Mouse (Mus musculus): ENCODE measurements around the gene Magoh.

DNA sequence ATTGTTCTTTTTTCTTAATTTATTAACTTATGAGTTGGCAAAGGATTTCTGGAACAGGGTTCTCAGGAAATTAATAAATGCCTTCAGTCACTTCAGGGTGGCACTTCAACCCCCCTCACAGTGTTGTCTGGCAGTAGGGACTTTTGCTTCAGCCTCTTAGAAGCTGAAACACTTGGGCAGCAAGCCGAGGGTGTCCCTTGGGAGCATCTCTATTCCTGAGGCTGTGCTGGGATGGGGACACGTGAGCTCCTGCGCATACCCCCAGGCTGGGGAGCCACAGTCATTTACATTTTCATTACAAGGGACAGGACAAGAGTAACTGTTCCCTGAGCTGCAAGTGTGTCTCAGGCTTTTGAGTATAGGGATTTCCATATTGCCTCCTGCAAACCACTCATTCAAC, 41.6 kb upstream of the Magoh start:
- TF ChIP-seq POLR2A (IDR thresholded peaks at IDR 0.05; ENCODE audit: extremely low read depth, insufficient read depth, low read length) (no peak), CTCF (IDR thresholded peaks at IDR 0.05; ENCODE audit: low read depth, low read length) (no peak)

Measured in liver, adult 2 months (tissue).